Mouse (Mus musculus): ENCODE results near the gene Rftn1. TPM values are rescaled to one million over a fixed set of nuclear protein-coding genes. Genes with fewer than 3 reads are reported as not detected.
"Not testable (repeated sequence)": the region's sequence is repeated elsewhere in the genome, so short reads cannot be mapped to it uniquely, and the experiment has no call there.

The Rftn1 gene
- total RNA-seq, 2 experiments from 2014 or later: 7.3 to 9.2 TPM

DNA sequence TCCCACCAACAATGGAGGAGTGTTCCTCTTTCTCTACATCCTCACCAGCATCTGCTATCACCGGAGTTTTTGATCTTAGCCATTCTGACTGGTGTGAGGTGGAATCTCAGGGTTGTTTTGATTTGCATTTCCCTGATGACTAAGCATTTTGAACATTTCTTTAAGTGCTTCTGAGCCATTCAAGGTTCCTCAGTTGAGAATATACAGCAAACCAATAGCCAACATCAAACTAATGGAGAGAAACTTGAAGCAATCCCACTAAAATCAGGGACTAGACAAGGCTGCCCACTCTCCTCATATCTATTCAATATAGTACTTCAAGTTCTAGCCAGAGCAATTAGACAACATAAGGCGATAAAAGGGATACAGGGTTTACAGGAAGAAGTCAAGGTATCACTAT, 15.4 kb upstream of the Rftn1 start:
- DNase-seq (ENCODE audit: low spot score in 2 of 2); intact Hi-C loops (cut with DNase I): not testable (repeated sequence)

DNA sequence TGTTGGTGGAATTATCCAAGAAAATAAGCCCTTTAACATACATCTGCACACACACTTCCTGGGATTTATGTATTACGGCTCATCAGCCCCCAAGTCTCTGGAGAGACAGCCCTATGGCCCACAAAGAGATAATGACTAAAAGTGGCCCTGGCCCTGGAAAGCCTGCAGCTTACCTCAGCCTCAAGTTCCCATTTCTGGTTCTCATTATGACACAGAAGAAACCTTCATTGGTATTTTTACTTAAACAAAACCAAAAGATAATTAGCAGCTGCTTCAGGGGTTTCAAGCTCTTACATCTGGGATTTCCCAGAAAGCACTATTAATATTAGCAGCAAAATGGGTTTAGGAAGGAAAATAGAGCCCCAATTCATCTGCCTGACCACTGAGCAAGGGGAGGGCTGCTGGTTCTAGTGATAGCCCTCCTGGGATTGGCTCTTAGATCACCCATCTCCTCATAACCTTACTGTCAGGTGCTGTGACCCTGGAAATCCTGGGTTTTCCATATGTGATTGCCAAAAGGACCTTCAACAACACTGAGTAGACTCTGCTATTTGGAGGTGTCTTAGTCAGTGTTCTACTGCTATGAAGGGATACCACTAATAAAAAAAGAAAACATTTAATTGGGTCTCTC, 14.8 kb upstream of the Rftn1 start:
- intact Hi-C loops (cut with DNase I): no loop called here
- no peak for DNase-seq (ENCODE audit: low spot score in 2 of 2)

DNA sequence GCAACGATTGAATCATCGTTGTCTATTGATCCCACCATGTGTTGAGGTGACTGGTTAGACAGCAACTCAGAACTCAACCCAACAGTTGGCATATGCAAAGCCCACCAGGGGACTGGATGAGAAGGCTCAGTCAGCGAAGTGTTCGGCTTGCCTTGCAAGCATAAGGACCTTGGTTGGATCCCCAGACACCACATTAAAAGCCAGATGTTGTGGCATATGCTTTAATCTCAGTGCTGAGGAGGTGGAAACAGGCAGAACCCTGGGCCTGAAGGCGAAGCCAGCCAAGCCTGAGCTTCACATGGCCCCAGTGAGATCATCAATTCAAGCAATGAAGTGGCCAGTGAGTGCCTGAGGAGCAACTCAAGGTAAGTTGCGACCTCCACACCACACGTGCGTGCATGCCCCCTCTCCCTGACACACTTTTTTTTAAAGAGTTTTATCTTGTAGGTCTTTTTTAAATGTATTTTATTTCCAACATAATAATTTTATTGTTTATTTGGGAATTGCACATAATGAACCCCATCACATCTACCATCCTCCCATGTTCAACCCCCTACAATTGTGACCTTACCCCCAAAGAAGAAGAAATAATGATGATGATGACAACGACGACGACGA, 11.5 kb upstream of the Rftn1 start:
- intact Hi-C loops (cut with DNase I): no loop called here
- DNase-seq (ENCODE audit: low spot score in 2 of 2): no peak

DNA sequence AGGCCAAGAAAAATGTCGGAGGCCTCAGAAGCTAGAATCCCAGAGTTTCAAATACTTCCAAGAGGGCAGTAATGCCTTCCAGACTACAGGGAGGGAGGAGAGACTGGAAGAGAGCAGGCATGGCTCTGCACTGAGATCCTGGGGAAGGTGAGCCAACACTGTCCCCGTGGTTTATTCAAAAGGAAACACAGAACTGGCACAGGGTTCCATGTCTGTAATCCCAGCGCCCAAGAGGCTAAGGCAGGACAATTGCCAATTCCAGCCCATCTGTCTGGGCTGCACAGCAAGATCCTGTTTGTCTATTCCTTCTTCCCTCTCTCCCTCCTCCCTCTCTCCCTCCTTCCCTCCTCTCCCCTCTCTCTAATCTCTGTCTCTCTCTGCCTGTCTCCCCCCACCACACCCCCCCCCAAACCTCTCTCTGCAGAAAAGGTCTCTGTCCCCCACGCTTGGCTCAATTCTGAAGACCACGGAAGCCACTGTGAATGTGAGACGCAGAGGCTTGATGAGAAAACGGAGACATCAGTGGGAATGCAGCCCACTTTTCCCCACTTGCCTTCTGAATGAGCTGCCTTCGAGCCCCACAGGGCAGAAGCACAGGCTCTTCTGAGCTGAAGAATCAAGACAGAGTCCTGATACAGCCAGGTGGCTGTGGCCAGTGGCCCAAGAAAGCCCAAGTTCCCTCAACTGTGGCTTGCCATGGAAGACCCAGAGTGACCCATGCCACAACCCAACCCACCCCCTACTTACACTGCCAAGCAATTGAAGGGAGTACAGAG, 8.8 kb upstream of the Rftn1 start:
- DNase-seq (ENCODE audit: low spot score in 2 of 2): no peak
- intact Hi-C loops (cut with DNase I): no loop called here

DNA sequence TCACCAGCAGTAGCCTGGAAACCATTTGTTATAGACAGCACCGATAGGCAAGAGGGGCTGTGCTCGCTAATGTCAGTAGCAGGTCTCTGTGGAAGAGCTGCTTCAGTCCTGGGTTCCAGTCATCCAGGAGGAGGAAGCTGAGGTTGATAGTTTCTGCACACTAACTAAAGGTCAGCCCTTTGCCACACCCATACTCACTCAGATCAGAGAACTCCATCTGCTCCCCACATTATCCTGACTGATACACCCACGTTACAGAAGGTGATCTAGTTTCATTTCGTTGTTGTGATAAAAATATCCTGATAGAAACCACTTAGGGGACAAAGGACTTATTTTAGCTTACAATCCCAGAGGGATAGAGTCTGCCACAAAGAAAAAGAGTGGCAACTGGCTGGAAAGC, 7.1 kb upstream of the Rftn1 start:
- no peak for DNase-seq (ENCODE audit: low spot score in 2 of 2)
- intact Hi-C loops (cut with DNase I): no loop called here

- DNase-seq (ENCODE audit: low spot score in 2 of 2): no peak
- intact Hi-C loops (cut with DNase I): no loop called here
Measured at GRCm38 (mm10) chr17:50196005-50196672, 5.7 kb upstream of the Rftn1 start.

GRCm38 (mm10) chr17:50195399-50195798, 4.9 kb upstream of the Rftn1 start:
- DNase-seq (ENCODE audit: low spot score in 2 of 2): no peak
- intact Hi-C loops (cut with DNase I): no loop called here

DNA sequence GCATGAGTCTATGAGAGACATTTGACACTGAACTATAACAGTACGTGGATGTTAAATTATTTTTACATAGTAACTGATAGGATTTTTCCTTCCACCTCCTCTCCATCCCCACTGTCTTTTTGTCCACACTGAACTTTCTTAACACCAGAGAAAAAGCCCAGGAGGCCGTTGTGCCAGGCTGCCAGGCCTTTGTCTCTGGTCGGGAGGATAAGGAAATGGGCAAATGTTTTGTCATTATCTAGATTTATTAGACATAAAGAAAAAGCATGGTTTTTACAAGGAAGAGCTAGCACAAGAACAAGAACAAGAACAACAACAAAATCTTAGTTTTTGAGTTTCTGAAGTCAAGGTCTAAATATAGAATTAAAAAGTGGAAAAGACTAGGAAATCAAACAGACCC, 4.1 kb upstream of the Rftn1 start:
- intact Hi-C loops (cut with DNase I): loop anchor here (5.0 kb wide), 2 partner anchors 227 to 242 kb away; no protein-coding TSS in a partner anchor
- DNase-seq (ENCODE audit: low spot score in 2 of 2): no peak

- intact Hi-C loops (cut with DNase I): loop anchor here (5.0 kb wide), 2 partner anchors 226 to 241 kb away; no protein-coding TSS in a partner anchor
- peak; percentile 22 to 25 for DNase-seq (ENCODE audit: low spot score in 2 of 2)
Measured at GRCm38 (mm10) chr17:50193653-50194052, 3.2 kb upstream of the Rftn1 start.

DNA sequence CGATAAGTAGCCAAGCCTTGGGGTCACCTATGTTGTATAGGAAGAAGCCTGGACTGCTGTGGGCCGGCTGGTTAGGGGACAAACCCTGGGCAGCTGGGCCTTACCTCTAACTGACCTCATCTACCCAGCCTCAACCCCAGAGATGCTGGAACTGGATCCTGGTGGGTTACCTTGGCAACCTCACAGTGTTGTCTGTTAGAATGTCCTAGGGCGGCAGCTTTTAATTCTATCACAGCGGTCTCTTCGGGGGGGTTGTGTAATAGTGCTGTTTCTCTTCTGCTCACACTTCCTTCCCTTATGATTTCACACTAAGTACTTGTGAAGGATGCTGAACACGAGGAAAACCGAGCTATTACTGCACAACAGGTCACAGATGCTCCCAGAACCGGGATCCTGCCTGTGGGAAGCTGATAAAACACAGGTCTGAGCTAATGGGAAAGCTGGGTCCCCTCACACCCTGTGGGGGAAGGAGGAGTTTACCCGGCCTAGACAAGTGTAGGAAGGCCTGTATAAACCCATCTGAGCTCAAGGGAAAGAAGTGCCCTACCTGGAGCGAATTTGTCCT, 2.0 kb upstream of the Rftn1 start:
- intact Hi-C loops (cut with DNase I): loop anchor here (5.0 kb wide), 2 partner anchors 225 to 240 kb away; no protein-coding TSS in a partner anchor
- DNase-seq (ENCODE audit: low spot score in 2 of 2): no peak

GRCm38 (mm10) chr17:50191318-50191957, 964 bp upstream of the Rftn1 start:
- DNase-seq (ENCODE audit: low spot score in 2 of 2): no peak
- intact Hi-C loops (cut with DNase I): loop anchor here (5.0 kb wide), 2 partner anchors 224 to 239 kb away; no protein-coding TSS in a partner anchor

DNA sequence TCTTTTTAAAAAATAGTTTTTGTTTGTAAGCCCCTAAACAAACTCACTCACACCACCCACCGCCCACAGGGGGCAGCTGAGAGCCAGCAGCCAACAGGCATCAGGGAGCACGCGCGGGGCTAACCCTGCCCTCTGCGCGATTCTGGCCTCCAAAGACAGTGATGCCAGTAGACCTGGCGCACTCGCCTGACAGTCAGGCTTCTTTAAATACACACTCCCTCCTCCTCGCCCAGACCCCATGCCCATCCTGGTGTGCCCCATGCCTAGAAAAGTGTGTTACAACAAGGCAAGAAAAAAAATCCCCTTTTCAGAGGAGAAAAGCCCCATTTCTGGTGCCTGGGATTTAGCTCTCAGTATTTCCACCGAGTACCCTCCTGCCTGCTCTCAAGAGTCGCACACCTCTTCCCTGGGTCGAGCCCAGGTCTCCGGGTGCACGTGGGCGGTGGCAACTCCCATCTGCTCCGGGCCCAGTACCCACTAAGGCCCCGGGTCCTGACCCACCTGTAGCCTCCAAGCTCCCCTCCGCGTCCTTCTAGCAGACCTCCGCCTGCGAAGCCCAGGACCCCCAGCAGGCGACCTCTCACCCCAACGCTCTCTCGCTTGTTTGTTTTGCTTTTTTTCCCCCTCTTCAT, 977 bp downstream of the Rftn1 start:
- intact Hi-C loops (cut with DNase I): loop anchor here (5.0 kb wide), 2 partner anchors 222 to 237 kb away; no protein-coding TSS in a partner anchor
- DNase-seq (ENCODE audit: low spot score in 2 of 2): peak in 1 of 2 experiments; percentile 20

GRCm38 (mm10) chr17:50188662-50189345, 1.7 kb downstream of the Rftn1 start:
- intact Hi-C loops (cut with DNase I): no loop called here

DNA sequence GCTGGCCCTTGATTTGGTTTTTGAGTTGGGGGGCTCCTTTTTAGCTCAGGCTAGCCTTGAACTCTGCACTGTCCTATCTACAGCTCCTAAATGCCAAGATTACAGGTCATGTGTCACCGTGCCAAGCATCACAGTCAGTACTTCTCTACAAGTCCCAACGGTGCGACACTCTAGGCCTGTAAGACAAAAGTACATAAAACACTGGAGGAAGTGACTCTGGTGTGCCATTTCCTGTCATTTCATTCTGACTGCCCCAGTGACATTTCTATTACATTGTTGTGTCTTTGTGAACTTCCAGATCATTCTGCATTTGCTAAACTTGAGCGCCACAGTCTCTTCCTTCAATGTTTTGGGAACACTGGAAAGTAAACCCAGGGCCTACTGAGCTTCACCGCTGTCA, 4.9 kb downstream of the Rftn1 start:
- DNase-seq (ENCODE audit: low spot score in 2 of 2): no peak
- intact Hi-C loops (cut with DNase I): no loop called here

More at GRCm38 (mm10) chr17:50188662-50189345, 1.7 kb downstream of the Rftn1 start:
- DNase-seq (ENCODE audit: low spot score in 2 of 2): no peak

DNA sequence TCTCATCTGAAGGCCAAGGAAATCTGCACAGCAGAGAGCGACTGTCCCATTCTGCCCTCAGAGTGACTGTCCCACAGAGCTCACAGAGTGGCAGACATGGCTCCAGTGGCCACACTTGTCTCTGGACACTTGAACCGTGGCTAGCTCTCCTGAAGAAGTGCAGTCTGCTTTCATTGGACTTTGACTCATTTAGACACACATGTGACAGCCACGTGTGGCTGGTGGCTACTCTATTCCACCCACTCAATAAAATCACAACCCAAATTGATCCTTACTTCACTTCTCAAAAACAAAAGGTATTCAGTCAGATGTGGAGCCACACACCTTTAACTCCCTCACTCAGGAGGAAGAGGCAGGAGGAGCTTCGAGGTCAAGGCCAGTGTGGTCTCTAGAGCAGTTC, 5.4 kb downstream of the Rftn1 start:
- no peak for DNase-seq (ENCODE audit: low spot score in 2 of 2)

DNA sequence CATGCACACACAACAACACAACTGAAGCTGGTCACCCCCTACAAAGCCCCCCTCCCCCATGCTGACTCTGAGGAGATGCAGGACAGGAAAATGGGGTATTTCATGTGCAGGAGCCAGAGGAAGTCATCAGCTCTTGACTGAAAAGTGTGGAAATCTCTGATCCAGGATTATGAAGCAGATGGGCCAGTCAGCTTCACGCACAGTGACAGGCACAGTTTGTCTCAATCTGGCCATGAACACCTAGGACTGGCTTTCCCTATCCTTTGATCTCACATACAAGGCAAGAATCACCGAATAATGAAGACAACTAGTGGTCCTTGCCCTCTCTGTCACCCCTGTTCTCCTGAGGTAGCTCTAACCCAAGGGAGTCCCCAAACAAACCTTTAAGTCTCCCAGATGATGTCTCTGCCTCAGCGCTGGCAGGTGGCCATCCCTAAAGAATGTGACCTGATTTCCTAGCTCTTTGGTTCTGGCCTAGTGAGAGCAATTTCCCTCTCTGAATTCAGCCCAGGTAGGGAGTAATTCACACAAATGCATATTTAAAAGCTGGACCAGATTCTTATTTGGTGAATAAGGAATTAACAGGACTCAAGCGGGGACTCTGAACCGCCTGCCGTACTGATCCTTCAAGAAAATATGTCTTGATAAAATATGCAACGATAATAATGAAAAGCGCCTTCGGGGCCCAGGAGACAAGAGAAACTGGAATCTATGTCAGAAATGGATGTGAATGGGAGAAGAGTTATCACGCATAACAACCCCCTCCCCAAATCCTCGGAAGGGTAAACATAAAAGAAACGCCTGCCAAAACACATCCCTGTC, 6.0 kb downstream of the Rftn1 start:
- DNase-seq (ENCODE audit: low spot score in 2 of 2): peak in 1 of 2 experiments; percentile 13
- intact Hi-C loops (cut with DNase I): no loop called here

More for the DNA sequence above, 5.4 kb downstream of the Rftn1 start:
- intact Hi-C loops (cut with DNase I): no loop called here

- no peak for DNase-seq (ENCODE audit: low spot score in 2 of 2)
- intact Hi-C loops (cut with DNase I): no loop called here
Measured at GRCm38 (mm10) chr17:50183300-50183699, 7.2 kb downstream of the Rftn1 start.
